Mouse (Mus musculus) left cerebral cortex, postnatal 25 days (tissue): ENCODE results near the gene Zfp526. TPM values are rescaled to one million over a fixed set of nuclear protein-coding genes. Genes with fewer than 3 reads are reported as not detected.
"Not testable (repeated sequence)": the region's sequence is repeated elsewhere in the genome, so short reads cannot be mapped to it uniquely, and the experiment has no call there.

Experiments used
- DNase-seq, 2 experiments: peaks; one replicate each; pipeline ENCODE4 v3.0.0; 2022; ENCODE audit warnings: low spot score in 2 of 2, mixed read lengths in 1 of 2
- intact Hi-C: fragments of 180-260 bp; cut with DNase I; formaldehyde crosslinking; loops from one replicate; pipeline ENCODE4 v1.15.1; 2025
- total RNA-seq, 2 experiments: library from RNA; stranded (reverse); gene quantifications; 2 replicates each; pipeline ENCODE4 v1.2.3; 2021

The Zfp526 gene
- total RNA-seq, 2 experiments from 2014 or later, result 10.0 to 11.1 TPM

- intact Hi-C loops, result no loop called here
- DNase-seq, result peak in 1 of 2 experiments; percentile 47
These were observed 30.6 kb downstream of the Zfp526 start for GRCm38 (mm10) chr7:25251822-25252221.

DNA sequence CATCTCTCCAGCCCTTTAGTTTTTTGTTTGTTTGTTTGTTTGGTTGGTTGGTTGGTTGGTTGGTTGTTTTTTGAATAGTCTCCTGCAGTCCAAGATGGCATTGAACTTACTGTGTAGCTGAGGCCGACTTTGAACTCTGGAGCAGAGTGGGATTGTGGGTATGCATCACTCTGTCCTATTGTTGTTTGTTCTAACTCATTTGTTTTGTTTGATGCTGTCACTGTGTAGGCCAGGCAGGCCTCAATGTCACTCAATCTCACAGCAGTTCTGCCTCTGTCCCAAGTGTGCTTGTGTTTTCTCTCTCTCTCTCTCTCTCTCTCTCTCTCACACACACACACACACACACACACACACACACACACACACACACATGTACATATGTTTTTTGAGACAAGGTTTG lies 40.7 kb downstream of the Zfp526 start:
- DNase-seq, result no peak
- intact Hi-C loops, result no loop called here

GRCm38 (mm10) chr7:25263968-25264870 lies 43.0 kb downstream of the Zfp526 start:
- no peak for DNase-seq
- intact Hi-C loops, result no loop called here

GRCm38 (mm10) chr7:25265743-25266142 lies 44.5 kb downstream of the Zfp526 start:
- intact Hi-C loops, DNase-seq: not testable (repeated sequence)

DNA sequence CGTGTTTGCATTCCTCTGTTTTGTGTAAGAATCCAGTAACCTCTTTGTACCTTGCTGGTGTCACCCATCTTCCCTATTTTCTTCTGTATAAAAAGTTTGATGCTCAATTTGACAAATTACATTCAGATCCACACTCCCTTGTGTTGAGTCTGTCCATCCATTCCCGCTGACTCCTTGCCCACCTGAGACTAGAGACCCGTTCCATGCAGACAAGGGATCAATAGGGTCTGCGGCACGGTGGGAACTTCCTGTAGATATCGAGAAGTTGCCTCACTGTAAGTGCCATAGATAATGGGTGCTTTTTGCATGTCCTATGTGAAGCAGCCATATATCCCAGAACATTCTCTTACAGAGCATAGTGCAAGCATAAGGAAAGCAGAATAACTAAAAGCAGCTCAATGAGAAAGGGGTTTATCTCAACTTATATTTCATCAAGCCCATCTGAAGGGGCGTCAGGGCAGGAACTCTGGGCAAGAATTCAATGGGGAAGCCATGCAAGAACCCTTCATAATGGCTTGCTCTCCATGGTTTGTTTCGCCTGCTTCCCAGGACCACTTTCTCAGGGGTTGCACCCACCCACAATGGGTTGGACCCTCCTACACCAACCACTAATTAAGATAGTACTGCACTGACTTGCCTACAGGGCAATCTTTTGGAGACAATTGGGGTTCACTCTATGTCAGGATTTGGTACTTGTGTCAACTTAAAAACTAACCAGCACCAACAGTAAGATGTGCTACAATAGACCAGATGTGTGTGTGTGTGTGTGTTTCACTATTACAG lies 45.1 kb downstream of the Zfp526 start:
- intact Hi-C loops, result no loop called here
- peak in 1 of 2 experiments; percentile 4 for DNase-seq

DNA sequence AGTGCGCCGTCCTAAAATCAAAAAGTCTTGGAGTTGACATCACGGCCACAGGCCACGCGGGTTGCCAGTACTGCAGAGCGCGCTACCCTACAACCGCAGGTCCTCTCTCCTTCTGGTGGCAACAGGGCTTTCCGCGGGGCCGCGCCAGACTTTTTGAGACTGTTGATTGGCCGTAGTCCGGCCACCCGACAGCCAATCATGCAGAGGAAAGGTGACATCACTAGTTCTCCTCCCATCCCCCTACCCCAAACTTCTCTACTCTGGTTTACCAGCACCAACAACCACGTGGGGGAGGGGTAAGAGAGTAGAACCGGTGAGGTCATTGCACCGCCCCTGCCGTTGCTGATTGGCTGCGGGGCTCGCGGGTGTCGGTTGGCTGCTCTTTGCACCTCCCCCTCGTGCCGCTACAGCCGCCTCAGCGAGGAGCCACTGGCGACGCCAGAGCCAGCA lies 46.1 kb downstream of the Zfp526 start, which contains the start of gene Cic:
TSS of gene Cic (plus strand) at position 404 of the 450 bp plus-strand sequence.
- DNase-seq, result peak; percentile 100
- intact Hi-C loops, result no loop called here

GRCm38 (mm10) chr7:25267751-25268463 lies 46.7 kb downstream of the Zfp526 start:
- intact Hi-C loops, result no loop called here
- DNase-seq, result peak; percentile 100

- intact Hi-C loops, result no loop called here
- DNase-seq, result no peak
These were observed 47.4 kb downstream of the Zfp526 start for GRCm38 (mm10) chr7:25268588-25268987.

- intact Hi-C loops, result no loop called here
- DNase-seq, result peak in 1 of 2 experiments; percentile 4
These were observed 47.8 kb downstream of the Zfp526 start for GRCm38 (mm10) chr7:25269029-25269428.

DNA sequence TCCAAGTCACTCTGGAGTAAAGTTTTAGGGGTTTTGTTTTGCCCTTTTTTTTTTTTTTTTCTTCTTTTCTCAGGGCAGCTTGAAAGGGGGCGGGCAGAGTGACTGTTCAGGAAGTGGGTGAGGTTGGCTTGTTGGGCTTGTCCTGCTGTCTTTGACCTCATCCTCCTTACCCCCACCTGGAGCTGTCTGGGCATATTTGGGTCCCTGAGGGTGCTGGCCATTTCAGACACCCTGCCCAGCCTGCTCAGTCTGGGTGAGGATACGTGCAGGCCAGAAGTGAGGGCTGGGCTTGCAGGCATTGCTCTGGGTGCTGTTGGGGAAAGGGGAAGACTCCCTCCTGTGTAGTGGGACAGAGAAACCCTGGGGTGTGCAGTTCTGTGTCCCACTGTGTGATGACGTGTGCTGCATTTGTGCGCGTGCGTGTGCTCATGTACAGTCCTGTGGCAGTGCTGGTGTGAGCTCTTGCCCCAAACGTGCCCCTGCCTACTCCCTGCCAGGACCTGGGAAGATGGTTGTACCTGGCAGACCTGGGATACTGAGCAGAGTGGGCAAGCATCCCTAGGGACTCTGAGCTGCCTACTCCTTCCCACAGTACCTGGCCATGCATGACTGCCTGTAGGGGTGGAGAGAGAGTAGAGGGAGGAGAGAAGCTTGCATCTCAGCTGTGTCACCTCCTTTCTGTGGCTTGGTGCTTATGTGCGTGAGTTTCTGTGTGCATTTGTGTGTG lies 48.5 kb downstream of the Zfp526 start:
- intact Hi-C loops, result no loop called here
- no peak for DNase-seq

DNA sequence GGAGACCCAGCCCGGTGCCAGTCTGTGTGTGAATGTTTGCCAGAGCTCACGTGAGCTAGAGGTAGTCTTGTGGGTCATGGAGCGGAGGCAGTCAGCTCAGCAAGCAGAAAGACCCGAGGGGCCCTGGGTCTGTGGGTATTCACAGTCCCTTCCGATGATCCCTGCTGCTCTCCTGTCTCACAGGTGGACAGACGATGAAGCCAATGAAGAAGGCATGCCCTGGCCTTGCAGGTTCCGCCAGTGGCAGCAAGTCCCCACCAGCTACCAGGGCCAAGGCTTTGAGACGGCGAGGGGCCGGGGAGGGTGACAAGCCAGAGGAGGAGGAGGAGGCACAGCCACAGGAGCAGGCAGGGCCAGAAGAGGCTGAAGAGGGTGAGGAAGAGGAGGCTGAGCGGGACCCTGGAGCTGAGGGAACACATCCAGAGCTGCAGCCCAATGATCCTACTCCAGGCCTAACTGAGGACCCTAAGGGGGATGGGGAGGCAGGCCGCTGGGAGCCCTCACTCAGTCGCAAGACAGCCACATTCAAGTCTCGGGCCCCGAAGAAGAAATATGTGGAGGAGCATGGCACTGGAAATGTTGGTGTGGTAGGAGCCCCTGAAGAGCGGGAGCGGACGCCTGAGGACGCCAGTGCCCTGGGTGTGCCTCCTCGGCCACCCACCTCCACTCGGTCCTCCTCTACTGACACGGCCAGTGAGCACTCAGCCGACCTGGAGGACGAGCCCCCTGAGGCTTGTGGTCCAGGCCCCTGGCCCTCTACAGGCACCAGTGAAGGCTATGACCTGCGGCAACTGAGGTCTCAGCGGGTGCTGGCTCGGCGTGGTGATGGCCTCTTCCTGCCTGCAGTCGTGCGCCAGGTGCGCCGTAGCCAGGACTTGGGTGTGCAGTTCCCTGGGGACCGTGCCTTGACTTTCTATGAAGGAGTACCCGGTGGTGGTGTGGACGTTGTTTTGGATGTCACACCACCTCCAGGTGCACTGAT lies 49.7 kb downstream of the Zfp526 start:
- no peak for DNase-seq
- intact Hi-C loops, result no loop called here

- DNase-seq, result no peak
- intact Hi-C loops, result no loop called here
These were observed 50.6 kb downstream of the Zfp526 start for GRCm38 (mm10) chr7:25271651-25272444.

- intact Hi-C loops, result no loop called here
- DNase-seq, result no peak
These were observed 51.4 kb downstream of the Zfp526 start for GRCm38 (mm10) chr7:25272445-25273258.

DNA sequence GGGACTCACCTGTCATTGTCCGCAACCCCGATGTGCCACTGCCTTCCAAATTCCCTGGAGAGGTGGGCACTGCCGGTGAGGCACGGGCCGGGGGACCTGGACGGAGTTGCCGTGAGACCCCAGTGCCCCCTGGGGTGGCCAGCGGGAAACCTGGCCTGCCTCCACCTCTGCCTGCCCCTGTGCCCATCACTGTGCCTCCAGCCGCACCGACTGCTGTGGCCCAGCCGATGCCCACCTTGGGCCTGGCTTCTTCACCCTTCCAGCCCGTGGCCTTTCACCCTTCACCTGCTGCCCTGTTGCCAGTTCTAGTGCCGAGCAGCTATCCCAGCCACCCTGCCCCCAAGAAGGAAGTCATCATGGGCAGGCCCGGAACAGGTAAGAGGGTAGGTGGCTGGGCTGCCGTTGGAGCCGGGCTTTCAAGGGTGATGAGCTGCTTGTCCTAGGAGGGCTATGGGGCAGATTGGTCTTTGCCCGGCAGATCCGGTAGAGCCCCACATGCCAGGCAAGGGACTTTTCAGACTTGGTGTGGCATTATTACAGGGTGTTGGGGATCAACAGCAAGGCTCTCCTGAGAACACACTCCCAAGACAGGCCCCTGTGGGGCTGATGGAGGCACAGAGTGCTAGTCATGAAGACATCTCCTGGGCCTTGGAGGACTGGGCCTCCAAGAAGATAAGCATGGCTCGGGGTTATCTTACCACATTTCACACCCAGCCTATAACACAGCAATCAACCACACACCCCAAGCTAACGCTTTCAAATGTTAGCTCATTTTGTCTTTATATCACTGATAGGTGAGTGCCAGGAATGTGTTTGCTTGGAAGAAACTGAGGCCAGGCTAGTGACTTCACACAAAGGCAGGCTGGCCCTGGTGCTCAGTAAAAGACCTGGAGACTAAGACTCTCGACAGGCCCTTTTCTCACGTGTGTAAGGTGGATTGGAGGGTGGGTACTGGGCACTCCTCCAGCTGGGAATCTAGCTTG lies 52.3 kb downstream of the Zfp526 start:
- DNase-seq, result no peak
- intact Hi-C loops, result no loop called here

DNA sequence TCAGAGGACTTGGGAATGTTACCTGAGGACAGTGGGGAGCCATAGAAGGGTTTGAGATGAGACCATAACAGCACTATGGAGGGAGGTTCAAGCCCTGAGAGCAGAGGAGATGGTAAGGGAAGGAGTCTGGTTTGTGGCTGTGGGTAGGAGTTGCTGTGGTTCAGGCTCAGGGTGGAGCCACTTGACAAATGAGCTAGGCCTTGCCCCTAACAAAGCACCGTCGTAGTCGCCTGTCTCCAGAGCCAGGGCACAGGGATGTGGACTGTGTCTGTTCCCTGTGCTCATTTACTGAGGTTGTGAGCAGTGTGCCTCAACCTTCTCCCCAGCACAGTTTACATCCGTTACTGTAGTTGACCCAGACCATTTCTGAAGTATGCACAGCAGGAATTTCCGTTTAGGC lies 53.3 kb downstream of the Zfp526 start:
- intact Hi-C loops, result no loop called here

More for the DNA sequence above, 53.3 kb downstream of the Zfp526 start:
- DNase-seq, result no peak
